Mouse (Mus musculus): Measurements from ENCODE around the gene Plekha4.
A peak's percentile ranks its signal among the peaks of the same experiment; 100 is the strongest.

Gene Plekha4

GRCm38 (mm10) chr7:45540213-45540612 is 14.1 kb downstream of the Plekha4 start:
- DNase-seq = no peak

GRCm38 (mm10) chr7:45544525-45544924 is 18.4 kb downstream of the Plekha4 start:
- DNase-seq = no peak

GRCm38 (mm10) chr7:45549641-45550436 is 23.7 kb downstream of the Plekha4 start:
- DNase-seq = no peak

- no peak for DNase-seq
Measured at GRCm38 (mm10) chr7:45550821-45551511, 24.8 kb downstream of the Plekha4 start.

GRCm38 (mm10) chr7:45551512-45551883 is 25.4 kb downstream of the Plekha4 start:
- DNase-seq = no peak

- DNase-seq = no peak
Measured at GRCm38 (mm10) chr7:45553519-45553918, 27.4 kb downstream of the Plekha4 start.

GRCm38 (mm10) chr7:45553990-45554389 is 27.9 kb downstream of the Plekha4 start:
- DNase-seq = no peak

GRCm38 (mm10) chr7:45554744-45555143 is 28.6 kb downstream of the Plekha4 start, which contains the start of gene Hsd17b14:
TSS of gene Hsd17b14 (plus strand) at chr7:45554893.
- DNase-seq = no peak

GRCm38 (mm10) chr7:45555787-45556186 is 29.7 kb downstream of the Plekha4 start:
- peak; percentile 83 to 88 for DNase-seq

GRCm38 (mm10) chr7:45558907-45559306 is 32.8 kb downstream of the Plekha4 start:
- peak; percentile 51 to 72 for DNase-seq

GRCm38 (mm10) chr7:45560241-45560640 is 34.1 kb downstream of the Plekha4 start:
- DNase-seq = no peak

- DNase-seq = peak; percentile 79 to 84
Measured at GRCm38 (mm10) chr7:45560843-45561623, 34.9 kb downstream of the Plekha4 start.

GRCm38 (mm10) chr7:45561624-45562520 is 35.7 kb downstream of the Plekha4 start:
- DNase-seq = no peak

GRCm38 (mm10) chr7:45564811-45565210 is 38.7 kb downstream of the Plekha4 start:
- DNase-seq = no peak

- DNase-seq = no peak
Measured at GRCm38 (mm10) chr7:45565446-45565845, 39.3 kb downstream of the Plekha4 start.

- no peak for DNase-seq
Measured at GRCm38 (mm10) chr7:45567112-45567779, 41.1 kb downstream of the Plekha4 start.

GRCm38 (mm10) chr7:45567780-45568516 is 41.8 kb downstream of the Plekha4 start:
- DNase-seq = peak; percentile 97 to 98

GRCm38 (mm10) chr7:45568601-45569473 is 42.7 kb downstream of the Plekha4 start:
- DNase-seq = no peak

GRCm38 (mm10) chr7:45570103-45570741 is 44.1 kb downstream of the Plekha4 start, which contains the start of gene Bcat2:
TSS of gene Bcat2 (plus strand) at chr7:45570153.
- DNase-seq = peak; percentile 85 to 91
